Mouse (Mus musculus): ENCODE data around the gene Cds1. TPM values are rescaled to one million over a fixed set of nuclear protein-coding genes. Genes with fewer than 3 reads are reported as not detected.
"Not testable (repeated sequence)": the region's sequence is repeated elsewhere in the genome, so short reads cannot be mapped to it uniquely, and the experiment has no call there.

The Cds1 gene
- total RNA-seq, 2 experiments from 2014 or later = 77.5 to 94.7 TPM

GRCm38 (mm10) chr5:101822311-101822670, 57.4 kb downstream of the Cds1 start:
- intact Hi-C loops (cut with DNase I) = no loop called here
- no peak for DNase-seq (ENCODE audit: low spot score in 2 of 2)

DNA sequence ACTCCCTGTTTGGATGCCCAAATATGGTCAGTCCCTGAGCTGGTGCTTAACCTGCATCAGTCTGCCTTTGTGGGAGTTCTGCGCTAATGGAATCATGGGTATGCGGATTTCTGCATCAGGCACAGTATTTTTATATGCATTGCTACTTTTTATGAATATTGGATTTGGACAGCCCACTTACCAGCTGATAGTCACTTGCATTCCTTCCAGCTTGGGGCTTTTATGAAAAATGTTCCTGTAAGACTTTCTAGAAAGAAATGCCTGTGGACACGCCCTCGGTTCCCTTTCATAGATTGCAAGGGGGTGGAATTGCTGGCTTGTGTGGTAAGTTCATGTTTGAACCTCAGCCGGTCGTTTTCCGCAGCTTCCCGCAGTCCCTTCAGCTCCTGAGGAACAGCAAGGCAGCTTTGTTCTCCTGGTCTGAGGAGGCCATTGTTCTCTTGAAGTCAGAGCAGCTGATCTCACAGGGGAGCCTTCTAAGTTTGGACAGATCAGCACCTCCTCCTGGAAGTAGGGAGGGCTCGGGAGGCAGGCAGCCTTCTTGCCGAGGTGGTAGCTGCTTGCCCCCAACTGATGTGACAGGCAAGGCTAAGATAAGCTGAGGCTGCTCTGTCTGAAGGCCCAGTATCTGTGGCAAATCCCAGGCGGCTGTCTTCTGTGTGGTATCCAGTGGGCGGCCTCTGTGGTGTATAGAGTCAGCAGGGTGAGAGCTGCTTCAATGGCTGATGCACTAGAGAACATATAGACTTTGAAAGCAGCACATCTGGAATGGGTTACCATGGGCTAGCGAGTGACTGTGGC, 60.4 kb downstream of the Cds1 start:
- peak; percentile 21 to 41 for DNase-seq (ENCODE audit: low spot score in 2 of 2)
- intact Hi-C loops (cut with DNase I) = no loop called here

- DNase-seq (ENCODE audit: low spot score in 2 of 2) = peak; percentile 38 to 39
These were observed 61.6 kb downstream of the Cds1 start for GRCm38 (mm10) chr5:101826531-101826970.

DNA sequence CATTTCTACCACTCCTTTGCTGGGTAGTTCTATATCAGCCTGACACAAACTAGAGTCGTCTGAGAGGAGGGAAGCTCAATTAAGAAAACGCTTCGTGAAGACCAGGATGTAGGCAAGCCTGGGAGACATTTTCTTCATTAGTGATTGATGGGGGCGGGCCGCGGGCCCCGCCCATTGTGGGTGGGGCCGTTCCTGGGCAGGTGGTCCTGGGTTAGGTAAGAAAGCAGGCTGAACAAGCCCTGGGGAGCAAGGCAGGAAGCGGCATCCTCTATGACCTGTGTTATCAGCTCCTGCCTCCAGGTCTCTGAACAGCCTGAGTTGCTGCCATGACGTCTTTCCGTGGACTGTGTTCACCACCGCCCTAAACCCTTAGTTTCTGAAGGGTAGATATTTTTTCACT, 62.5 kb downstream of the Cds1 start:
- DNase-seq (ENCODE audit: low spot score in 2 of 2) = no peak
- intact Hi-C loops (cut with DNase I) = no loop called here

More at GRCm38 (mm10) chr5:101826531-101826970, 61.6 kb downstream of the Cds1 start:
- intact Hi-C loops (cut with DNase I) = no loop called here

DNA sequence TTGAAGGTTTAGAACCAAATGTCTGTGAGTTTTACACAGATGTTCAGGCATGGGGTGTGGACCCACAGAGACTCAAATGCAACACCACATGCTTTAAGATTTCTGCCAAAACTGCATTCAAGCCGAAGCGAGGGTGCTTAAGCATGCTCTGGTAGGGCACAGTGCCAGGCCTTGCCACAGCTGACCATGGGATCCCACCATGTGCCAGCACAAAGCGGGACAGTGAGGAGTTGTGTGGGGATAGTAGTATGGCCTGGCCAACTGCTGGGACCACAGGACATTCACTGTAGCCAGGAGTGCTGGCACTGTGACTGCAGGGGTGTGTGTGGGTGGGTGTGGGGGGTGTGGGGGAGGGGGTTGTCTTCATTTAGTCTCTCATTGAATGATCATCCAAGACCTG, 64.0 kb downstream of the Cds1 start:
- intact Hi-C loops (cut with DNase I) = no loop called here
- DNase-seq (ENCODE audit: low spot score in 2 of 2) = no peak

- intact Hi-C loops (cut with DNase I) = no loop called here
- DNase-seq (ENCODE audit: low spot score in 2 of 2) = no peak
These were observed 65.2 kb downstream of the Cds1 start for GRCm38 (mm10) chr5:101830180-101830579.

DNA sequence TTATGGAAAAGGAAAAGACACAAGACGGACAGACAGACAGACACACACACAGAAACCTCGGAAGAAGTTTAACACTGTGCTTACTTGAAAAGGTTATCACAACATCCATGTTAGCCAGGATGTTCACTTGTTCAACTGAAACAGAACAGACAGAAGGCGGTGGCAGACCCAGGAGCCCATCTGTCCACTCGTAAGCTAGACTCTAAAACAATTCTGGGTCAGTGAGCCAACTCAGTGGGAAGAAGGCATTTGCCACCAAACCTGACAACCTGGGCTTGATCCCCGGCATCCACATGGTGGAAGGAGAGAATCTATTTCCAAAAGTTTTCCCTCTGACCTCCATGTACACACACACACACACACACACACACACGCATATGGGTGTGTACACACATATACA, 67.1 kb downstream of the Cds1 start:
- no peak for DNase-seq (ENCODE audit: low spot score in 2 of 2)
- intact Hi-C loops (cut with DNase I) = no loop called here

DNA sequence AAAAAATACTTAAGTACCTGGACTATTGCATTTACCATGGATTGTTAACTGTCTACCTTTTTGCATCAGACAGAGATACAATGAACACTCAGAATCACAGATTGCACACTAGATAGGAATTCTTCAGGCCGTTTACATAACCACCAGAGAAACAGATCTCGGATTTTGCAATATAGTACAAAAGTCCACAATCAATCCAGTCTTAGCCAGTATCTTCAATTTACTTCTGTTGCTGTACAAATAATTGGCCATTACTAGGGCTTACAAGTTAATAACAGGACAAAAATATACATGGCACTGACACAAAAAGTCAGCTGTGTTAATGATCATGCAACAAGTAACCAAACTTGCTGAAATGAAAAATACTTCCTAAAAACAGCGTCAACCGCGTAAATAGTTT, 68.1 kb downstream of the Cds1 start:
- no peak for DNase-seq (ENCODE audit: low spot score in 2 of 2)
- intact Hi-C loops (cut with DNase I) = no loop called here

DNA sequence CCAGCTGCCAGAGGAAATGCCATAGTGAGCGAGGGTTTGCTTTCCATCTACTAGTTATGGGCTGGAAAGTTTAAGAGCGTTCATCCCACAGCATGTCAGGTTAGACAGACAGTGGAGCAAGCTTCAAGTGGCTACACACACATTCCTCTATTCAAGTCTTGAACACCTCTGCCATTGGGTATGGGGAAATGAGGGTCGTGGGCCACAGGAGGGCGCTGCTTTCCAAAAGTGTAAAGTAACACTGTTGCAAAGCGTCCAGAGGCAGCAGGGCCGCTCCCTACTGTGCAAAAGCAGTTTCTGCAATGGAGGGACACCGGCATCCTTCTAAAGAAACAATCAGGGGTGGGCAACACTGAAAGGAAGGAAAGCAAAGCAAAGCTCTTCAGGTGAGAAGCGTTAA, 68.9 kb downstream of the Cds1 start:
- no peak for DNase-seq (ENCODE audit: low spot score in 2 of 2)
- intact Hi-C loops (cut with DNase I) = no loop called here

DNA sequence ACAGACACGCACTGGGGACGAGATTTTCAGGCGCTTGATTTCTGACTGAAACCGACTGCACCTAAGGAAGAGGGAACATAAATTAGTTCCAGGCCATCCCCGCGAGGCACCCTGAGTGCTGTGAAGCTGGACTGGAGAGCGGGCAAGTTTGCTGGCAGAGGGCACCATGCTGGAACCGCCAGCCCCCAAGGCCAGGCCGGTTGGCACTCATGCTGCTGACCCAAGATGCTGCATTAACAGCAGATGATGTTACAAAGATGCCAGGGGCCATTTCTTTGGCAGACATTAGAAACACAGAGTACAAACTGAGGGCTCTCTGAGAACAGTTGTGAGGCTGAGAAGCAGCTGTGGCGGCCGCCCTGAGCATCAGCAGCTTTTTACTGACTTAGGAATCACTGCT, 71.3 kb downstream of the Cds1 start:
- intact Hi-C loops (cut with DNase I) = no loop called here
- no peak for DNase-seq (ENCODE audit: low spot score in 2 of 2)

DNA sequence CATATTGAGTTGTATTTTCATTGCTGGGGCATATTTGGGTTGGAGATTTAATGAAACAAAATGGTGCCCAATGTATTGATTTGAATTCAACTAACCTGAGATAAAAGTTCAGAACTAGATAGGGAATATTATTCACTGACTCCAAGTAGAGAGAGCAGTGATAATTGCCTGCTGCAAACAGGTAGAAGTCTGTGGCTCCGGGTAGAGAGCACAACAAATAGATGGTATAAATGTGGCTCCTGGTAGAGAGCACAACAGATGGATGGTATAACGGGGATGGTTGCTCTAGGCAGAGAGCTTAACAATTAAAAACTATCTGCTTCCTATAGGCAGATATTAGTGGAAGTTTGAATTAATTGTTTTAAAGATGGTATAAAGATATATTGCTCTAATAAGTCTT, 72.7 kb downstream of the Cds1 start:
- intact Hi-C loops (cut with DNase I); DNase-seq (ENCODE audit: low spot score in 2 of 2): not testable (repeated sequence)

DNA sequence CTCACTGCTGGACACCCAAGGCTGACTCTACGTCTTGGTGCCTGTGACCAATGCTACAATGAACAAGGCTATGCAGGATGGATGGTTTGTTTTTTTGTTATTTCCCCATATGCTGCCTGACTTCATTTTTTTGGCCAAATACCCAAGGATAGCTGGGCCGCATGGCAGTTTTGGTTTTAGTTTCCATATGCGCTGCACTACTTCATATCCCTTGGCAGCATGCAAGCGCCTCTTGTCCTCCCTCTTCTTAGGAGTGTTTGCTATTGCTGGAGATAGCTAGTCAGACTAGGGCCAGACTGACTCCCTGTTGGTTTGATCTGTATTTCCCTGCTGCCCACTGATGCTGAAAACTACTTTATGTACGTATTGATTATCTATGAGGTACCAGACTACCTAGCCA, 75.5 kb downstream of the Cds1 start:
- intact Hi-C loops (cut with DNase I) = no loop called here
- DNase-seq (ENCODE audit: low spot score in 2 of 2) = no peak

GRCm38 (mm10) chr5:101845011-101845410, 80.1 kb downstream of the Cds1 start:
- DNase-seq (ENCODE audit: low spot score in 2 of 2) = no peak
- intact Hi-C loops (cut with DNase I) = no loop called here

- intact Hi-C loops (cut with DNase I) = no loop called here
- no peak for DNase-seq (ENCODE audit: low spot score in 2 of 2)
These were observed 81.0 kb downstream of the Cds1 start for GRCm38 (mm10) chr5:101845930-101846329.

DNA sequence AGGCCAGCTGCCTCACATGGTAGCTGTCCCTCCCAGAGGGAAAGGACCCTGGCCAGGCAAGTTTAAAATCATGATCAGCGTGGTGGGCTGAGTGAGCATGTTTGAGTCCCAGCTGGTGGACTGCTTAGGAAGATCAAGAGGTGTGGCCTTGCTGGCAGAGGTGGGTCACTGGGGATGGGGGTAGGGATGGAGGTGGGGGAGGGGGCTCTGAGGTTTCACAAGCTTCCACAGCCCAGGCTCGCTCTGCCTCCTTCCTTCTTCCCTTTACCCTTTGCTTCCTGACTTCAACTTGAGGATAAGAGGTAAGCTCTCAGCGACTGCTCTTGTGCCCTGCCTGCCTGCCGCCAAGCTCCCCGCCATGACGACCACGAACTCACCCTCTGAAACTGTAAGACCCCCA, 82.4 kb downstream of the Cds1 start:
- intact Hi-C loops (cut with DNase I) = no loop called here
- DNase-seq (ENCODE audit: low spot score in 2 of 2) = no peak

DNA sequence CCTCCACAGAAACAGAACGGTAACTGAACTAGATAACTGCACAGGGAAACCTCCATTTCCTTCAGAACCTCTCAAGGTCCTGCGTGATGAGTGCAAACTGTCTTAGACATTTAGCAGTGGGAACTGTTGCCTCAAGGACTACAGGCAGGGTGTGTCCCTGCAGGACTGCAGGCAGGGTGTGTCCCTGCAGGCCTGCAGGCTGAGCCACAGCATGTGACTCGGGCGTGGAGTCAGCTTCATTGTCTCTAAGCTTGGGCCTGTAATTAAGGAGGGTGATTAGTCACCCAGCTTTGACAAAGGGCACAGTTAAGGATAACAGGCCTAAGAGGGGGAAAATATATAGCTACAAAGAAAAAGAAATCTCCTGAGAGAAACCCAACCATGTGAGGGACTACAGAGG, 82.8 kb downstream of the Cds1 start:
- intact Hi-C loops (cut with DNase I) = no loop called here
- no peak for DNase-seq (ENCODE audit: low spot score in 2 of 2)

- intact Hi-C loops (cut with DNase I) = no loop called here
- DNase-seq (ENCODE audit: low spot score in 2 of 2) = no peak
These were observed 86.2 kb downstream of the Cds1 start for GRCm38 (mm10) chr5:101851133-101851532.

GRCm38 (mm10) chr5:101852116-101852680, 87.3 kb downstream of the Cds1 start:
- intact Hi-C loops (cut with DNase I) = no loop called here
- DNase-seq (ENCODE audit: low spot score in 2 of 2) = no peak

- DNase-seq (ENCODE audit: low spot score in 2 of 2) = no peak
- intact Hi-C loops (cut with DNase I) = no loop called here
These were observed 89.2 kb downstream of the Cds1 start for GRCm38 (mm10) chr5:101854100-101854499.

DNA sequence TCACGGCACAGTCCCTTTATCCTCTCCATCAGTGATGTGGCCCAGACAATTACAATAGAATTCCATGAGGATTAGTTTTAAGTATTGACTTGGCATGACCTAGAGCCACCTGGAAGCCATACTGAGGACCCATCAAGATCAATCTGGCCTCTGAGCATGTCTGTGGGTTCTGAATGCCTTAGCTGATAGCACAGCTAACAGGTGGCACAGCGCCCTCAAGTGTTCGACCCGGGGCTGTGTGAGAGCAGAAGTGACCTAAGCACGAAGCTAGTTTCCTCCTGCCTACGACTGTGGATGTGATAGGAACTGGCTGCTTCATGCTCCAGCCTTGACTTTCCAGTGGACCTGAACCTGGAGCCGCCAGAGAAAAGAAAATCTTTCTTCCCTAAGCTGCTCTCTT, 89.7 kb downstream of the Cds1 start:
- intact Hi-C loops (cut with DNase I) = no loop called here
- DNase-seq (ENCODE audit: low spot score in 2 of 2) = no peak

GRCm38 (mm10) chr5:101855475-101855874, 90.5 kb downstream of the Cds1 start:
- intact Hi-C loops (cut with DNase I) = no loop called here
- no peak for DNase-seq (ENCODE audit: low spot score in 2 of 2)

Measured in left cerebral cortex, postnatal 36 days (tissue).